Mouse (Mus musculus) olfactory bulb, adult 2 months (tissue): ENCODE data around the gene Ucp2. TPM values are rescaled to one million over a fixed set of nuclear protein-coding genes. Genes with fewer than 3 reads are reported as not detected.

Experiments used
- H3K27ac ChIP-seq: fragments of 200-500 bp; 2 replicates; pipeline ENCODE4 v1.5.1; 2012; ENCODE audit warnings: low read depth, low read length; ENCODE audit not compliant: insufficient read depth
- H3K4me1 ChIP-seq: fragments of 200-500 bp; 2 replicates; pipeline ENCODE4 v1.6.1; 2012; ENCODE audit warnings: low read length; ENCODE audit not compliant: control insufficient read depth, insufficient read depth
- H3K4me3 ChIP-seq: fragments of 200-500 bp; 2 replicates; pipeline ENCODE4 v1.5.1; 2012; ENCODE audit warnings: mild to moderate bottlenecking, low read depth, low read length, moderate library complexity; ENCODE audit not compliant: insufficient read depth
- CTCF ChIP-seq: fragments of 200-500 bp; IDR thresholded peaks from 2 replicates; pipeline ENCODE4 v1.5.1; 2012; ENCODE audit warnings: low read depth, mild to moderate bottlenecking, low read length, moderate library complexity; ENCODE audit not compliant: insufficient read depth
- POLR2A ChIP-seq: fragments of 200-500 bp; IDR thresholded peaks from 2 replicates; pipeline ENCODE4 v1.6.1; 2012; ENCODE audit warnings: mild to moderate bottlenecking, low read depth, low read length, moderate library complexity; ENCODE audit not compliant: insufficient read depth
- WGBS: fragments of 180-500 bp; shearing (Covaris S2); methylation state at CpG from one replicate; pipeline ENCODE4 v1.1.7; 2018; 5-methylcytosine and 5-hydroxymethylcytosine counted together
- polyA plus RNA-seq: library from polyadenylated mRNA; stranded (reverse); fragments of >200 nt; gene quantifications from 2 replicates; pipeline ENCODE4 v1.2.4, GENCODE M21; 2012; ENCODE audit warnings: low replicate concordance; ENCODE audit not compliant: missing spikeins, insufficient read depth, insufficient read length

Ucp2 gene
- polyA plus RNA-seq, 1 experiment = 487 TPM

DNA sequence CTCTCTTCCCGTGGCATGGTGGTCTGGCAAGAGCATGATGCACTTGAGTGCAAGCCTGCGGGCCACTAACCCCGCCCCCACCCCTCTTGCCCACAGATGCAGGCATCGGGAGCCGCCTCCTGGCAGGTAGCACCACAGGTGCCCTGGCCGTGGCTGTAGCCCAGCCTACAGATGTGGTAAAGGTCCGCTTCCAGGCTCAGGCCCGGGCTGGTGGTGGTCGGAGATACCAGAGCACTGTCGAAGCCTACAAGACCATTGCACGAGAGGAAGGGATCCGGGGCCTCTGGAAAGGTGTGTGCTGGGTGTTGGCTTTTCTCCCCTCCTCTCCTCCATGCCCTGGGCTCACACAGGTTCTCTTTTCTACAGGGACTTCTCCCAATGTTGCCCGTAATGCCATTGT is 4.8 kb downstream of the Ucp2 start:
- 95% methylated on average over 13 of the region's 13 CpGs for WGBS
- H3K27ac ChIP-seq = no peak overlapping the region
- H3K4me1 ChIP-seq = peaks cover 19% of the 10 kb centered on the region
- no peak for TF ChIP-seq CTCF
- no peak for TF ChIP-seq POLR2A
- H3K4me3 ChIP-seq = no peak overlapping the region

- no peak overlapping the region for H3K4me3 ChIP-seq
- H3K27ac ChIP-seq = no peak overlapping the region
- TF ChIP-seq CTCF = no peak
- TF ChIP-seq POLR2A = no peak
Observed at GRCm38 (mm10) chr7:100499465-100499864, 6.3 kb downstream of the Ucp2 start.

DNA sequence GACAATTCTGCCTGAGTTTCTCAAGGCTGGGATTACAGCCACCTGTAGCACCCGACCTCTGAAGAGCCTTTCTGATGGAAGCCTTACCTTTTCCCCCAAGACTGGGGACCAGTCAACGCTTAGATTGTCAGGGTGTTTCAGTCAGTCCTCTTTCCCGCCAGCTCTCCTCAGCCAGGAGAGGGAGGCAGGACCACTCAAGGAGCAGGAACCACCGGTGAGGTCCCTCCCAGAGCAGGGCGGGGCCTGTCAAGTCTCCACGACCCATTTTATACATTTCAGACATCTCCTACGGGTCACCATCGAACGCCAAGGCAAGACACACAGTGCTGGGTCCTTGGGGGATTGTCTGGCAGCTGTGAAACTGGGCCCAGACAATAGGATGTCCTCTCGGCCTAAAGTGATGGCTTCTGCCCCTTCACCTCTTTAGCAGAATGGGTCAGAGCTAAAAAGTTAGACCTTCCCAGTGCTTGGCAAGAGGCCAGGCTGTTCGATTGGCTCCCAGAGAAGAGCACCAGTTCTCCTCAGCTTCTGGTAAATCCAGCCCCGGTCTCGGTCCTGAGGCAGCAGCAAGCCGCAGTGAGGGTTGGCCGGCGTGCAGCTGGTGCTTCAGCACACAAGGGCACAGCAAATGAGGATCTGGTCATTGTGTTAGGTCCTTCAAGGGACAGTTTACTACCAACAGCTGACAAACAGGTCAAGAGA is 7.3 kb downstream of the Ucp2 start:
- Histone ChIP-seq H3K27ac (no peak overlapping the region), H3K4me3 (no peak overlapping the region), H3K4me1 (peaks cover 10% of the 10 kb centered on the region)
- WGBS = 83% methylated on average over 16 of the region's 16 CpGs
- no peak for TF ChIP-seq CTCF
- no peak for TF ChIP-seq POLR2A

More at GRCm38 (mm10) chr7:100499465-100499864, 6.3 kb downstream of the Ucp2 start:
- peaks cover 12% of the 10 kb centered on the region for H3K4me1 ChIP-seq

DNA sequence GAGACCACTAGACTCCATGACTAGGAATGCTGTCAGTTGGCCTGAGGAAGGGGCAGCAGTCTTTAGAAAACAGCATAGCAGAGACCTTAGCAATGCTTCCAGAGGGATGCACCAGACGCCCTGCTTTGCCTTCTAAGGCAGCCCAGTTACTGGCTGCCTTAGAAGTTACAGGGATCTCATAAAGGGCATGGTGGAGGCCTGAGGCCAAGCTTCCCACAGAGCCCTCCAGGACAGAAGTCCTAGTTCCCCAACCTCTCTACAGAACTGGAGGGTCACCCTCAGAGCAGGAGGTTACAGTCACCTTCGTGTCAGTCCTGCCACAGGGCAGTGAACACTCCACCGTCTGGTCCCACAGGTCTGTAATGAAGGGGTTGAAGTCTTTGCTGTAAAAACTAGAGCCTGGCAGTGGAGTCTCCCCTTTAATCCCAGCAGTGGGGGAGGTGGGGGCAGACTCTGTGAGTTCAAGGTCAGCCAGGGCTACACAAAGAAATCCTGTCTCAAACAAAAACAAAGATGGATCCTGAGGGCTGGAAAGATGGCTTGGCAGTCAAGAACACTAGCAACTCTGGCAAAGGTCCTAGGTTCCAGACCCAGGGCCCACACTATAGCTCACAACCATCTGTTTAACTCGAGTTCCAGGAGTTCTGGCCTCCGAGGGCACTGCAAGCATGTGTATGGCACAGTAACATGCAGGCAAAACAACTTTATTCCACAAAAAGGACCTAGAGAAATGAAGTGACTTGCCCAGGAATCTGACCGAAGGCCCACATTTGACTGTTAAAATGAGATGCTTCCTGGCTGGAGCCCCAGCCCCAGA is 8.1 kb downstream of the Ucp2 start:
- peaks cover 3% of the 10 kb centered on the region for H3K4me1 ChIP-seq
- no peak for TF ChIP-seq POLR2A
- TF ChIP-seq CTCF = no peak
- no peak overlapping the region for H3K27ac ChIP-seq
- no peak overlapping the region for H3K4me3 ChIP-seq
- 80% methylated on average over 6 of the region's 6 CpGs for WGBS

- no peak overlapping the region for H3K27ac ChIP-seq
- WGBS = 69% methylated on average over 2 of the region's 2 CpGs
- no peaks in the 10 kb centered on the region; the same call in 1 of the 2 replicates for H3K4me1 ChIP-seq
- no peak overlapping the region for H3K4me3 ChIP-seq
- TF ChIP-seq POLR2A (no peak), CTCF (no peak)
Observed at GRCm38 (mm10) chr7:100501844-100502373, 8.8 kb downstream of the Ucp2 start.

GRCm38 (mm10) chr7:100502374-100502922 is 9.3 kb downstream of the Ucp2 start:
- Histone ChIP-seq H3K27ac (no peak overlapping the region), H3K4me1 (no peaks in the 10 kb centered on the region; the same call in 1 of the 2 replicates), H3K4me3 (no peak overlapping the region)
- TF ChIP-seq POLR2A (no peak), CTCF (no peak)
- WGBS = 88% methylated on average over 7 of the region's 7 CpGs

- no peak for TF ChIP-seq POLR2A
- TF ChIP-seq CTCF = no peak
- 91% methylated on average over 5 of the region's 5 CpGs for WGBS
- Histone ChIP-seq H3K4me3 (no peak overlapping the region), H3K4me1 (no peaks in the 10 kb centered on the region; the same call in 1 of the 2 replicates), H3K27ac (no peak overlapping the region)
Observed at GRCm38 (mm10) chr7:100503076-100503475, 9.9 kb downstream of the Ucp2 start.

- H3K27ac ChIP-seq = no peak overlapping the region
- 87% methylated on average over 13 of the region's 13 CpGs for WGBS
Observed at GRCm38 (mm10) chr7:100504740-100505487, 11.8 kb downstream of the Ucp2 start.

More at GRCm38 (mm10) chr7:100504740-100505487, 11.8 kb downstream of the Ucp2 start:
- Histone ChIP-seq H3K4me1 (no peaks in the 10 kb centered on the region; the same call in 1 of the 2 replicates), H3K4me3 (no peak overlapping the region)
- TF ChIP-seq POLR2A (no peak), CTCF (no peak)
